ENCODE assay signal across 9 mouse cellular contexts in genomic region chr6:28705384-28706107, GRCm38 (mm10).
DNase-seq lines count a peak whose midpoint lies in the region; ATAC-seq lines count a peak whose summit lies in the region.
"Had no signal": no experiment of that assay in that cellular context is flagged by ENCODE, and none has a peak within 500 bp of the region (broad histone marks: within the 10 kb centered on the region; RNA-seq: fewer than 3 reads in every experiment).

No protein-coding gene starts in this region.

- H3K9me3 ChIP-seq in midbrain, embryonic 13.5 days: no peaks in the 10 kb centered on the region
- H3K9me3 ChIP-seq in midbrain, embryonic 11.5 days (ENCODE audit: control insufficient read depth, low read length): no peaks in the 10 kb centered on the region
- H3K9me3 ChIP-seq in midbrain, embryonic 15.5 days: no peaks in the 10 kb centered on the region
- no peaks in the 10 kb centered on the region for H3K9me3 ChIP-seq in kidney, embryonic 14.5 days (ENCODE audit: control insufficient read depth, low read length)

- H3K9ac ChIP-seq in midbrain, embryonic 13.5 days (replicated peaks): no peak overlapping the region
- no peak overlapping the region for H3K9ac ChIP-seq in midbrain, embryonic 11.5 days (ENCODE audit: low read length)
- H3K9ac ChIP-seq in midbrain, embryonic 15.5 days: no peak overlapping the region
- no peak overlapping the region for H3K9ac ChIP-seq in kidney, embryonic 14.5 days (ENCODE audit: low read depth, low read length)

- H3K27me3 ChIP-seq in midbrain, embryonic 13.5 days: no peaks in the 10 kb centered on the region
- H3K27me3 ChIP-seq in midbrain, embryonic 11.5 days (ENCODE audit: control insufficient read depth, insufficient read depth, low read length): no peaks in the 10 kb centered on the region
- no peaks in the 10 kb centered on the region for H3K27me3 ChIP-seq in midbrain, embryonic 15.5 days (replicated peaks)
- H3K27me3 ChIP-seq in kidney, embryonic 14.5 days (ENCODE audit: control insufficient read depth, insufficient read depth, low read length): no peaks in the 10 kb centered on the region
- H3K27me3 ChIP-seq: Patski had no signal

- 77% methylated on average over 6 of the region's 6 CpGs for WGBS in midbrain, embryonic 13.5 days
- 85% methylated on average over 6 of the region's 6 CpGs for WGBS in midbrain, embryonic 11.5 days
- 49% methylated on average over 6 of the region's 6 CpGs for WGBS in midbrain, embryonic 15.5 days
- WGBS in kidney, embryonic 14.5 days: 84% methylated on average over 6 of the region's 6 CpGs

- no peak for ATAC-seq in midbrain, embryonic 13.5 days
- ATAC-seq in midbrain, embryonic 11.5 days (ENCODE audit: low FRiP score): no peak
- ATAC-seq in erythroblast, adult 5-6 weeks (replicated peaks; ENCODE audit: low FRiP score, poor library complexity, severe bottlenecking): peak; percentile 47
- peak; percentile 62; the same call in 1 of the 2 replicates for ATAC-seq in midbrain, embryonic 15.5 days (replicated peaks)
- ATAC-seq in kidney, embryonic 14.5 days (ENCODE audit: low FRiP score, low TSS enrichment): no peak

- DNase-seq in midbrain, embryonic 11.5 days (ENCODE audit: low spot score, missing footprints): no peak
- peak; percentile 71 for DNase-seq in layer of hippocampus, adult 9-10 months (ENCODE audit: low spot score)
- DNase-seq in thymus, postnatal 10 days (ENCODE audit: low spot score in 2 of 2): no peak
- DNase-seq in kidney, adult 18-20 months: no peak

- peaks cover 47% of the 10 kb centered on the region for H3K4me1 ChIP-seq in midbrain, embryonic 13.5 days (replicated peaks)
- peaks cover 8% of the 10 kb centered on the region for H3K4me1 ChIP-seq in midbrain, embryonic 11.5 days (ENCODE audit: control insufficient read depth, insufficient read depth, low read length)
- peaks cover 24% of the 10 kb centered on the region for H3K4me1 ChIP-seq in midbrain, embryonic 15.5 days
- H3K4me1 ChIP-seq in kidney, embryonic 14.5 days (ENCODE audit: control insufficient read depth, insufficient read depth, low read length): 0 out of 2 replicates have a peak, but pooled peaks cover 17% of the 10 kb centered on the region

- 0 out of 2 replicates have a peak, but pooled peaks cover 3% of the 10 kb centered on the region for H3K36me3 ChIP-seq in midbrain, embryonic 13.5 days
- no peaks in the 10 kb centered on the region for H3K36me3 ChIP-seq in midbrain, embryonic 11.5 days (ENCODE audit: control insufficient read depth, insufficient read depth, low read length)
- no peaks in the 10 kb centered on the region for H3K36me3 ChIP-seq in midbrain, embryonic 15.5 days (replicated peaks)
- H3K36me3 ChIP-seq in kidney, embryonic 14.5 days (ENCODE audit: control insufficient read depth, insufficient read depth, low read length): peaks cover 21% of the 10 kb centered on the region; the same call in 1 of the 2 replicates

- no peak overlapping the region for H3K4me3 ChIP-seq in midbrain, embryonic 13.5 days (replicated peaks)
- no peak overlapping the region for H3K4me3 ChIP-seq in midbrain, embryonic 11.5 days (ENCODE audit: low read depth, low read length)
- H3K4me3 ChIP-seq in midbrain, embryonic 15.5 days: no peak overlapping the region
- H3K4me3 ChIP-seq in kidney, embryonic 14.5 days (ENCODE audit: low read length): no peak overlapping the region

- no peak overlapping the region for H3K4me2 ChIP-seq in midbrain, embryonic 13.5 days (replicated peaks)
- H3K4me2 ChIP-seq in midbrain, embryonic 11.5 days: no peak overlapping the region
- H3K4me2 ChIP-seq in midbrain, embryonic 15.5 days: no peak overlapping the region
- no peak overlapping the region for H3K4me2 ChIP-seq in kidney, embryonic 14.5 days (replicated peaks; ENCODE audit: low read depth, low read length)

- H3K27ac ChIP-seq in midbrain, embryonic 13.5 days: peak overlapping the region; percentile 55
- H3K27ac ChIP-seq in midbrain, embryonic 11.5 days (ENCODE audit: low read depth, low read length): no peak overlapping the region
- peak overlapping the region; percentile 52 for H3K27ac ChIP-seq in midbrain, embryonic 15.5 days
- no peak overlapping the region for H3K27ac ChIP-seq in kidney, embryonic 14.5 days (ENCODE audit: low read depth, low read length)

Comparison
In these comparisons a context has a peak if more than half of its experiments do, and no peak if none do; other contexts are left out.
1. ATAC-seq: peak in erythroblast, adult 5-6 weeks (single experiment) and midbrain, embryonic 15.5 days (single experiment); none in midbrain, embryonic 13.5 days (single experiment), midbrain, embryonic 11.5 days (single experiment) and kidney, embryonic 14.5 days (single experiment).
2. H3K27ac ChIP-seq: peak in midbrain, embryonic 13.5 days (single experiment) and midbrain, embryonic 15.5 days (single experiment); none in midbrain, embryonic 11.5 days (single experiment) and kidney, embryonic 14.5 days (single experiment).